Mouse (Mus musculus): Measurements from ENCODE around the gene Glb1l3. TPM values are rescaled to one million over a fixed set of nuclear protein-coding genes. Genes with fewer than 3 reads are reported as not detected.

The Glb1l3 gene
- polyA plus RNA-seq, 1 experiment from 2014 or later, result not detected

DNA sequence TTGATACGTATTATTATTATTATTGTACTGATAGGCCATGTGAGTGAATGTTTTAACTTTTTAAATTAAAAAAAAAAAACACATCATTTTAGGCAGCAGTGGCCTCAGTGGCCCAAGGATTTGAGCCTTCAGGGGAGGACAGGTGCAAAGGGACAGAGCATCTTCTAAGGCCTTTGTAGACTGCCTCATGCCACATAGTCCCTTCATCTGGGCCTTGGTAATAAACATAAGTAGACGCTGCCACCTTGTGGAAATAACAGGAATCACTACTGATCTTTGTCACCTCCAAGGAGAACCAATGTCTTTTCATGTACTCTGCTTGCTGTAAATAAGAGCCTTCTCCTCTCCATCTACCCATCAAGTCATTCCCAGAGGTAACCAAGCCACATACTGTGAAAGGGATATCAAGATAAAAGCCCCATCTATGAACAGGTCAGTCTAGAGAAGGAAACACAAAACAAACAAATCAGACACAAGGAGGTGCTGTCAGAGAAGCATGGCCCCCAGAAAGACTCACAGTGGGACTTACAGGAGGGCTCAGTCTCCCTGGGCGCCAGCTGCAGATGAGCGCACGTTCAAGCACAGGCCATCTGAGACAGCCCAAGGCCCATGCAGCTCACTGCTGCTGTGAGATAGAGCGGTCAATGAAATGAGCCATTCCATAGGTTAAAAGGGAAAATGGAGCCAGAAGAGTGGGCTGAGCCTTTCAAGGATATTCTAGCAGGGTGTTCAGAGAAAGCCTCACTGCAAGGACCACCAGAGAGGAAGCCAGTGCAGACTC is 84.4 kb downstream of the Glb1l3 start:
- no peaks in the 10 kb centered on the region for H3K4me1 ChIP-seq
- H3K27me3 ChIP-seq, result no peaks in the 10 kb centered on the region
- H3K9ac ChIP-seq (replicated peaks), result no peak overlapping the region
- peak; percentile 82 for ATAC-seq (replicated peaks)
- no peak overlapping the region for H3K27ac ChIP-seq (replicated peaks)
- H3K4me3 ChIP-seq, result no peak overlapping the region
- no peak overlapping the region for H3K4me2 ChIP-seq (replicated peaks)
- 67% methylated on average over 6 of the region's 6 CpGs for WGBS
- no peaks in the 10 kb centered on the region for H3K36me3 ChIP-seq
- H3K9me3 ChIP-seq, result no peaks in the 10 kb centered on the region

DNA sequence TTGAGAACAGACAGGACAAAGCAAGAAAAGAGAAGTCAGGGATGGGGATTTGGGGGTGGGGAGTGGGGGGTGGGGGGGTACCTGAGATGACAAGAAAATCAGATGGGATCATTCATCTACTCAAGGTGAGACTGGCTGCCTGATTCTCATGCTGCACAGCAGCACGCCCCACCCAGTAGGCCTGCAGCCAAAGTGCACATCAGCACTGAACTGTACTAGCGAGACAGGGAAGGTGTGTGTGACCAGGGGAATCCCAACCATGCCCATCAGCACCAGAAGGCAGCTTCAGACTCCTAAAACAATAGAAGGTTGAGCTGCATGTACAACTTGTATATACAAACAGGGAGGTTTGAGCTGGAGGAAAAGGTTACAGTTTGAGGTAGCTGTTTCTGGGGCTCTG is 85.0 kb downstream of the Glb1l3 start:
- Histone ChIP-seq H3K27ac (replicated peaks) (no peak overlapping the region), H3K4me3 (no peak overlapping the region), H3K27me3 (no peaks in the 10 kb centered on the region), H3K9me3 (no peaks in the 10 kb centered on the region), H3K4me1 (no peaks in the 10 kb centered on the region), H3K36me3 (no peaks in the 10 kb centered on the region), H3K9ac (replicated peaks) (no peak overlapping the region), H3K4me2 (replicated peaks) (no peak overlapping the region)
- WGBS, result 87% methylated on average over 2 of the region's 2 CpGs
- no peak; the same call in 1 of the 2 replicates for ATAC-seq (replicated peaks)

DNA sequence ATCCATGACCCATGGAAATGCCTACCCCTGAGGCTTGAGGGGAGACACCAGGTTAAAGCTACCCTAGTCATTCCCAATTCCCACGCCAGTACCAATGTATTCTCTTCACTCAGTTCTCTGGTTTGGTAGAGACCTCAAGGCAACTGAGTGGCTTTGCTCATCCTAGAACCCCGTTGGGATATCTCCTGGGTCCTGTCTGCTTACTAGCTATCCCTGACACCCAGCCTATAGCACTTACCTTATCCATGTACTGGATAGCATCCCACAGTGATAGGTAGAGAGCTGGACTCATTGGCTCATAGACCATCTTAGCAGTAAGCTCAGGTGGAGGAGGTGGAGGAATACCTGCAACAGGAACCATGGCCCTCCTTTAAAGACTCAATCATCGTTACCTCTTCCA is 92.5 kb downstream of the Glb1l3 start:
- no peaks in the 10 kb centered on the region for H3K4me1 ChIP-seq

More for the DNA sequence above, 92.5 kb downstream of the Glb1l3 start:
- Histone ChIP-seq H3K27ac (replicated peaks) (no peak overlapping the region), H3K4me3 (no peak overlapping the region), H3K4me2 (replicated peaks) (no peak overlapping the region), H3K36me3 (peaks cover 5% of the 10 kb centered on the region; the same call in 1 of the 2 replicates), H3K9ac (replicated peaks) (no peak overlapping the region), H3K27me3 (no peaks in the 10 kb centered on the region), H3K9me3 (no peaks in the 10 kb centered on the region)
- no peak for ATAC-seq (replicated peaks)
- WGBS, result 85% methylated on average over 3 of the region's 3 CpGs

Other genes starting within 250 kb of the Glb1l3 start
- 33.7 and 37.2 TPM in 2 replicates for gene B3gat1, start 127.2 kb downstream of the Glb1l3 start, polyA plus RNA-seq (2015; fragmentation: Nextera tagmentation; extraction: Ambion mirVana)
- 2.1 and 2.2 TPM in 2 replicates for gene Glb1l2, start 54.4 kb downstream of the Glb1l3 start, polyA plus RNA-seq (2015; fragmentation: Nextera tagmentation; extraction: Ambion mirVana)
- 0.38 and 0.59 TPM in 2 replicates for gene Gm1110, start 62.2 kb upstream of the Glb1l3 start, polyA plus RNA-seq (2015; fragmentation: Nextera tagmentation; extraction: Ambion mirVana)
- gene Acad8, start 138.7 kb upstream of the Glb1l3 start, polyA plus RNA-seq (2015; fragmentation: Nextera tagmentation; extraction: Ambion mirVana), result 43.7 and 50.5 TPM in 2 replicates
- gene Thyn1, start 138.8 kb upstream of the Glb1l3 start, polyA plus RNA-seq (2015; fragmentation: Nextera tagmentation; extraction: Ambion mirVana), result 142 and 149 TPM in 2 replicates
- gene Vps26b, start 169.2 kb upstream of the Glb1l3 start, polyA plus RNA-seq (2015; fragmentation: Nextera tagmentation; extraction: Ambion mirVana), result 79.1 and 84.1 TPM in 2 replicates
- gene Ncapd3, start 169.3 kb upstream of the Glb1l3 start, polyA plus RNA-seq (2015; fragmentation: Nextera tagmentation; extraction: Ambion mirVana), result 23.7 and 24.6 TPM in 2 replicates